Mouse (Mus musculus) MEL (cell line): Measurements from ENCODE around the gene Tm9sf1. TPM values are rescaled to one million over a fixed set of nuclear protein-coding genes. Genes with fewer than 3 reads are reported as not detected.

Experiments used
- DNase-seq: peaks from one replicate; pipeline ENCODE4 v3.0.0; 2011; ENCODE audit warnings: low read depth, low spot score
- H3K27ac ChIP-seq: 2 replicates; pipeline ENCODE4 v1.5.1; 2012; ENCODE audit warnings: low read depth, mild to moderate bottlenecking, control low read depth, low read length, moderate library complexity; ENCODE audit not compliant: control insufficient read depth
- H3K27me3 ChIP-seq, 2 experiments: fragments of 150-350 bp in 1 of 2; sonication (generic) in 1 of 2; 2 replicates each; pipeline ENCODE4 v1.6.1; 2012; ENCODE audit warnings: low read length in 2 of 2, mild to moderate bottlenecking in 2 of 2, improper control_type of control experiment in 1 of 2, moderate library complexity in 1 of 2; ENCODE audit not compliant: insufficient read depth in 2 of 2, control insufficient read depth in 1 of 2
- H3K36me3 ChIP-seq, 2 experiments: 2 replicates each; pipeline ENCODE4 v1.6.1; 2012 to 2014; ENCODE audit warnings: low read length in 2 of 2, improper control_type of control experiment in 1 of 2, inconsistent platforms in 1 of 2, mild to moderate bottlenecking in 1 of 2; ENCODE audit not compliant: insufficient read depth in 2 of 2, control insufficient read depth in 1 of 2
- H3K4me1 ChIP-seq, 2 experiments: fragments of 150-350 bp in 1 of 2; sonication (generic) in 1 of 2; 2 replicates each; pipeline ENCODE4 v1.6.1; 2012; ENCODE audit warnings: low read length in 2 of 2, improper control_type of control experiment in 1 of 2, mild to moderate bottlenecking in 1 of 2; ENCODE audit not compliant: insufficient read depth in 2 of 2, control insufficient read depth in 1 of 2
- H3K4me3 ChIP-seq, 2 experiments: fragments of 150-350 bp in 1 of 2; sonication (generic) in 1 of 2; 2 replicates each; pipeline ENCODE4 v1.5.1; 2012; ENCODE audit warnings: low read depth in 2 of 2, low read length in 2 of 2, mild to moderate bottlenecking in 2 of 2, moderate library complexity in 2 of 2, control low read depth in 1 of 2, improper control_type of control experiment in 1 of 2; ENCODE audit not compliant: control insufficient read depth in 1 of 2, insufficient read depth in 1 of 2
- H3K79me2 ChIP-seq: 2 replicates; pipeline ENCODE4 v1.6.1; 2012; ENCODE audit warnings: mild to moderate bottlenecking, low read length, moderate library complexity; ENCODE audit not compliant: control insufficient read depth, poor library complexity, insufficient read depth
- H3K9ac ChIP-seq: 2 replicates; pipeline ENCODE4 v1.6.1; 2012; ENCODE audit warnings: low read depth, mild to moderate bottlenecking, control low read depth, low read length, moderate library complexity; ENCODE audit not compliant: control insufficient read depth, poor library complexity, severe bottlenecking
- H3K9me3 ChIP-seq: fragments of 150-350 bp; sonication (generic); replicated peaks from 2 replicates; pipeline ENCODE4 v1.6.1; 2012; ENCODE audit warnings: mild to moderate bottlenecking, low read length, improper control_type of control experiment, moderate library complexity; ENCODE audit not compliant: insufficient read depth
- CTCF ChIP-seq, 3 experiments: IDR thresholded peaks in 2 of 3; conservative IDR thresholded peaks in 1 of 3; 2 replicates each; pipeline ENCODE4 v1.5.1; 2011 to 2012; ENCODE audit warnings: low read length in 3 of 3, low read depth in 2 of 3, mild to moderate bottlenecking in 2 of 3, improper control_type of control experiment in 1 of 3, inconsistent platforms in 1 of 3, mixed read lengths in 1 of 3, moderate library complexity in 1 of 3; ENCODE audit not compliant: control insufficient read depth in 1 of 3, insufficient read depth in 1 of 3, poor library complexity in 1 of 3, severe bottlenecking in 1 of 3
- E2F4 ChIP-seq: IDR thresholded peaks from 2 replicates; pipeline ENCODE4 v1.6.1; 2011; ENCODE audit warnings: low read depth, low read length, improper control_type of control experiment, borderline replicate concordance
- ELF1 ChIP-seq: IDR thresholded peaks from 2 replicates; pipeline ENCODE4 v1.6.1; 2014; ENCODE audit warnings: low read depth, mild to moderate bottlenecking, inconsistent platforms, low read length, improper control_type of control experiment, moderate library complexity
- EP300 ChIP-seq, 2 experiments: IDR thresholded peaks; 2 replicates each; pipeline ENCODE4 v1.6.1; 2011; ENCODE audit warnings: improper control_type of control experiment in 2 of 2, low read length in 2 of 2, low read depth in 1 of 2, mild to moderate bottlenecking in 1 of 2
- ETS1 ChIP-seq: IDR thresholded peaks from 2 replicates; pipeline ENCODE4 v1.6.1; 2012; ENCODE audit warnings: low read depth, mild to moderate bottlenecking, inconsistent platforms, low read length, improper control_type of control experiment, moderate library complexity
- GABPA ChIP-seq: IDR thresholded peaks from 2 replicates; pipeline ENCODE4 v1.6.1; 2012; ENCODE audit warnings: low read depth, mild to moderate bottlenecking, inconsistent platforms, low read length, improper control_type of control experiment, moderate library complexity
- KAT2A ChIP-seq: conservative IDR thresholded peaks from 2 replicates; pipeline ENCODE4 v1.6.1; 2012; ENCODE audit warnings: low read depth, low read length, improper control_type of control experiment, inconsistent platforms
- MAX ChIP-seq: IDR thresholded peaks from 2 replicates; pipeline ENCODE4 v1.6.1; 2011; ENCODE audit warnings: low read length, improper control_type of control experiment
- MAZ ChIP-seq: IDR thresholded peaks from 2 replicates; pipeline ENCODE4 v1.6.1; 2012; ENCODE audit warnings: low read depth, mild to moderate bottlenecking, inconsistent platforms, low read length, improper control_type of control experiment
- MYB ChIP-seq: IDR thresholded peaks from 2 replicates; pipeline ENCODE4 v1.6.1; 2011; ENCODE audit warnings: mild to moderate bottlenecking, low read depth, low read length, improper control_type of control experiment
- NELFE ChIP-seq: IDR thresholded peaks from 2 replicates; pipeline ENCODE4 v1.6.1; 2011; ENCODE audit warnings: low read depth, low read length, improper control_type of control experiment
- POLR2AphosphoS2 ChIP-seq: IDR thresholded peaks from 2 replicates; pipeline ENCODE4 v1.6.1; 2011; ENCODE audit warnings: low read length, improper control_type of control experiment
- RAD21 ChIP-seq: IDR thresholded peaks from 2 replicates; pipeline ENCODE4 v1.6.1; 2011; ENCODE audit warnings: mild to moderate bottlenecking, low read depth, low read length, improper control_type of control experiment
- RCOR1 ChIP-seq: IDR thresholded peaks from 2 replicates; pipeline ENCODE4 v1.6.1; 2012; ENCODE audit warnings: low read depth, mild to moderate bottlenecking, inconsistent platforms, low read length, improper control_type of control experiment
- SIN3A ChIP-seq: IDR thresholded peaks from 2 replicates; pipeline ENCODE4 v1.6.1; 2012; ENCODE audit warnings: low read length, improper control_type of control experiment, inconsistent platforms
- SMC3 ChIP-seq: IDR thresholded peaks from 2 replicates; pipeline ENCODE4 v1.6.1; 2011; ENCODE audit warnings: low read depth, low read length, improper control_type of control experiment
- TAL1 ChIP-seq: IDR thresholded peaks from 2 replicates; pipeline ENCODE4 v1.6.1; 2012; ENCODE audit warnings: mild to moderate bottlenecking, inconsistent platforms, low read length, moderate library complexity, mixed read lengths
- TCF12 ChIP-seq: IDR thresholded peaks from 2 replicates; pipeline ENCODE4 v1.6.1; 2014; ENCODE audit warnings: low read depth, mild to moderate bottlenecking, inconsistent platforms, low read length, improper control_type of control experiment, moderate library complexity
- UBTF ChIP-seq: IDR thresholded peaks from 2 replicates; pipeline ENCODE4 v1.6.1; 2012; ENCODE audit warnings: low read depth, mild to moderate bottlenecking, inconsistent platforms, low read length, improper control_type of control experiment, moderate library complexity, borderline replicate concordance; ENCODE audit not compliant: insufficient read depth
- USF1 ChIP-seq: IDR thresholded peaks from 2 replicates; pipeline ENCODE4 v1.6.1; 2014; ENCODE audit warnings: low read depth, mild to moderate bottlenecking, inconsistent platforms, low read length, improper control_type of control experiment, moderate library complexity
- ZKSCAN1 ChIP-seq: IDR thresholded peaks from 2 replicates; pipeline ENCODE4 v1.6.1; 2012; ENCODE audit warnings: low read depth, mild to moderate bottlenecking, inconsistent platforms, low read length, improper control_type of control experiment, moderate library complexity
- ZMIZ1 ChIP-seq: IDR thresholded peaks from 2 replicates; pipeline ENCODE4 v1.6.1; 2012; ENCODE audit warnings: low read depth, mild to moderate bottlenecking, inconsistent platforms, low read length, improper control_type of control experiment, moderate library complexity
- polyA plus RNA-seq, 2 experiments: library from polyadenylated mRNA; stranded (reverse) in 1 of 2; unstranded in 1 of 2; fragments of >175 nt in 1 of 2; fragments of >200 nt in 1 of 2; gene quantifications; 2 replicates each; pipeline versions ENCODE4 v1.2.1 to v1.2.4; 2012; ENCODE audit warnings: low replicate concordance in 2 of 2, low read depth in 1 of 2; ENCODE audit not compliant: insufficient read length in 2 of 2, insufficient read depth in 1 of 2, missing spikeins in 1 of 2
- total RNA-seq: library from RNA; depleted of rRNA; stranded (reverse); fragments of 300-350 nt; gene quantifications from 2 replicates; pipeline ENCODE4 v1.2.3, GENCODE M21; 2012

The Tm9sf1 gene
- total and polyA plus RNA-seq, 3 experiments, result 60.5 to 80.1 TPM; not detected in 1

DNA sequence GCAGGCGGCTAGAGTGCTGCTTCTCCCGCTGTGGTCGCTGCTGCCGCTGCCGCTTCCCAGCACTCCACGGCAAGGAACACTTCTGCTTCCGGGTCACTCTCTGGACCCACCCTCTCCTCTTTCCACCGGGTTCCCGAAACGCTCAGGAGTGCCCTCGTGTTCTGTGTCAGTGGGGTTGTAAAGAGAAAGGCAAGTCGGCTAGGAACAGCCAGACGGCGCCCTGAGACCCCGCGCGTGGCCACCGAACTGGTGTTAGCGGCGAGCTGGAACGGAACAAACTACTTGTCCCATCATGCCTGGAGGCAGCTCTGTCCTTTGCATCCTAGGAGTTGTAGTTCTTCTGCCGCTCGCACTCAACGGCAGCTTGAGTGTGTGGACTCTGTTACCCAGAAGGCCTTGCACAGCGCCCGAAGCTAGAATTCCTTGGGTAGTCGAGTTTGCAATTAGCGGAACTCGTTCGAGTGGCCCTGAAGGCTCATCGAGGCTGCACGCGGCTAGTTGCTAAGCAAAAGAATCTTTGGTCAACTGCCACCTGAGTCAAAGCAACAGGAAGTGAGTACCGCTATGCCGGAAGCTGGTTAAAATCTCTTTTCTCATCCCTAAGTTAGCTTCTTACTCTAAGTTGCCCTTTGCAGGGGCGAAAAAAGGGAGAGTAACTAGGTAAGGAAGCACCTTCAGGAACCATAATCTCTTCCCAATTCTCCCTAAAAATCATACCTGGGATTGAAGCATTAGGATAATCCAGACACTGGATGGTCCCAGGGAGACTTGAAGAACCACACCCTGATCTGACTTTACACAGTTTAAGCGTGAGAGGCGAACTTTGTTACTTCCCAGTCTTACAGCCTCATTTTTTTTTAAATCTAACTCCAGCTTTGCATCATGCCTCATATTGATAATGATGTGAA, 28.5 kb upstream of the Tm9sf1 start, which contains the start of the genes Gmpr2 and Nedd8 (continued):
- peak; percentile 82 for TF ChIP-seq POLR2AphosphoS2
- TF ChIP-seq USF1, result no peak
- peak; percentile 80 for TF ChIP-seq NELFE
- no peak for TF ChIP-seq SMC3
- TF ChIP-seq ZMIZ1, result 0 out of 2 replicates have a peak, but pooled peaks have one; percentile 50
- TF ChIP-seq EP300 (IDR thresholded peaks at IDR 0.05; ENCODE audit: low read depth in 1 of 2, low read length in 2 of 2), result peak; percentile 44 to 54
- TF ChIP-seq TAL1, result no peak
- peak; percentile 69 for TF ChIP-seq ETS1
- TF ChIP-seq E2F4, result 0 out of 2 replicates have a peak, but pooled peaks have one; percentile 50
- peak; percentile 83 for TF ChIP-seq ELF1
- TF ChIP-seq GABPA, result no peak; the same call in 1 of the 2 replicates
- peak; percentile 96 for TF ChIP-seq MAX
- TF ChIP-seq MAZ, result no peak
- TF ChIP-seq CTCF (IDR thresholded peaks at IDR 0.05 in 2 of 3, conservative IDR thresholded peaks at IDR 0.05 in 1 of 3; ENCODE audit: control insufficient read depth in 1 of 3, insufficient read depth in 1 of 3, low read depth in 2 of 3, low read length in 3 of 3, poor library complexity in 1 of 3, severe bottlenecking in 1 of 3), result no peak
- TF ChIP-seq RCOR1, result peak; percentile 15; the same call in 1 of the 2 replicates
- TF ChIP-seq TCF12, result 0 out of 2 replicates have a peak, but pooled peaks have one; percentile 23
- TF ChIP-seq ZKSCAN1, result no peak
- no peak for TF ChIP-seq RAD21
- TF ChIP-seq SIN3A, result peak; percentile 98

DNA sequence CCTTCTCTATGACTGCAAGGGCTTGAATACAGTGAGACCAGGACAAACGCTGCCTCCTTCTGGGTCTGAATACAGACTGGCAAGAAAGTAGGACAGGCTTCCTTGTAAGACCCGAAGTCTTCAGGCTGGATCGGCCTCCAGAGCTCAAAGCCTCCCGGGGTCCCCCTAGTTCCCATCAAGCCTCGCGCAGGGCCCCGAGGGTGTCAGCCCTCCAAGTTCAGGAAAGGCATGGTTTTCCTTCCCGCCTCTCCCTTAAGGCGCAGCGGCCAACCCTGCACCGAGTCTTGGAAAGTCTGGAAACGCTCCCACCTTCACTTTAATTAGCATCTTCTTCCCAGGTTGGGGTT, 27.9 kb upstream of the Tm9sf1 start:
- DNase-seq, result no peak
- Histone ChIP-seq H3K79me2 (peaks cover 32% of the 10 kb centered on the region), H3K36me3 (peaks cover 0 to 37% of the 10 kb centered on the region in 2 experiments; a peak in 2 of 4 replicates), H3K4me1 (peaks cover 7 to 15% of the 10 kb centered on the region in 2 experiments; a peak in 3 of 4 replicates), H3K4me3 (peak overlapping the region; percentile 69 to 70), H3K9me3 (no peaks in the 10 kb centered on the region), H3K27me3 (no peaks in the 10 kb centered on the region), H3K9ac (peak overlapping the region; percentile 78), H3K27ac (peak overlapping the region; percentile 93)
- TF ChIP-seq ELF1 (0 out of 2 replicates have a peak, but pooled peaks have one; percentile 3), MAZ (no peak), MYB (no peak), ETS1 (no peak; the same call in 1 of the 2 replicates), SMC3 (0 out of 2 replicates have a peak, but pooled peaks have one; percentile 13), NELFE (peak; percentile 58; the same call in 1 of the 2 replicates), ZMIZ1 (0 out of 2 replicates have a peak, but pooled peaks have one; percentile 23), KAT2A (no peak), UBTF (no peak), RCOR1 (no peak)
